Mouse (Mus musculus): Measurements from ENCODE around the gene Map4k4. TPM values are rescaled to one million over a fixed set of nuclear protein-coding genes. Genes with fewer than 3 reads are reported as not detected.

The Map4k4 gene
- polyA plus RNA-seq, 1 experiment from 2014 or later = 14.4 TPM

DNA sequence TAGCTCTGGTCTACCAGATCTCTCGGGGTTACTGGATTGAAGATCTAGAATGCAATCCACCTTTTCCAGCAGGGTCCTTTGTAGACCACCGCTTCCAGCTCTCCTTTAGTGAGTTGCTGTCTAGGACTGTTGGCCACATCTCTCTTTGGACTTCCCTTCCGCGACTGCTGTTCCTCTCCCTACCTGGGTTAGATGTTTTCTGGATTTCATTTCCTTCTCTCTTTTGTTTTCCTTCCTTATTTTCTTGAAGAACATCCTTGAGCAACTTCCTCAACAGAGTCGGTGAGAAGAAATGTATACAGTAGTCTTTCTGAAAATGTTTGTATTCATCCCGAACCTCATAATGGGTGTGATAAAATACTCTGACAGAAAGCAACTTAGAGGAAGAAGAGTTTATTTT, 137.1 kb downstream of the Map4k4 start:
- no peak for TF ChIP-seq CTCF (IDR thresholded peaks at IDR 0.05; ENCODE audit: low read depth)
- WGBS = 91% methylated on average over 6 of the region's 6 CpGs
- ATAC-seq (replicated peaks; ENCODE audit: low FRiP score, low read depth) (no peak), DNase-seq (ENCODE audit: low spot score) (no peak)
- Histone ChIP-seq H3K27me3 (ENCODE audit: insufficient read depth, low read length) (no peaks in the 10 kb centered on the region), H3K27ac (no peak overlapping the region), H3K4me3 (replicated peaks; ENCODE audit: low read depth, low read length) (no peak overlapping the region), H3K9me3 (replicated peaks; ENCODE audit: low read length) (no peaks in the 10 kb centered on the region), H3K36me3 (ENCODE audit: insufficient read depth, low read length) (no peaks in the 10 kb centered on the region), H3K4me1 (replicated peaks; ENCODE audit: insufficient read depth, low read length) (no peaks in the 10 kb centered on the region), H3K4me2 (ENCODE audit: low read length) (no peak overlapping the region), H3K9ac (ENCODE audit: low read depth, low read length) (no peak overlapping the region)

DNA sequence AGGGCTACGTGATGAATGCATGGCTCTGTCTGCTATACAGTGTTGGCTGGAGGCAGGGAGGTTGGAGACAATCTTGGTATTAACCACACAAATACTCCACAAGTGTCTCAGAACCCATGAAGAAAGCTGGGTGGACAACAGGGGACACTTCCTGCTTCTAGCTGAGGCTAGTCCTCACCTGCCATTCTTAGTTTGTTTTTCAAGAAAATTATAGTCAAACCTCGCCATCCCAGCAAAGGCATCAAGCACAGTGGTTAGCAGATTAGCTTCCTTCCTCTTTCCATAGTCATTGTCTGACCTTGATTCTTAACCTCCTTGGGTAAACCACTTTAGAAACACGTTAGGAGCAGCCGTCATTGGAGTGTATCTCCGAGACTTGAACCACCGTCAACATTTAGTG, 145.0 kb downstream of the Map4k4 start:
- no peak for TF ChIP-seq CTCF (IDR thresholded peaks at IDR 0.05; ENCODE audit: low read depth)
- no peak for ATAC-seq (replicated peaks; ENCODE audit: low FRiP score, low read depth)
- Histone ChIP-seq H3K9ac (ENCODE audit: low read depth, low read length) (no peak overlapping the region), H3K4me2 (ENCODE audit: low read length) (no peak overlapping the region), H3K4me3 (replicated peaks; ENCODE audit: low read depth, low read length) (no peak overlapping the region), H3K36me3 (ENCODE audit: insufficient read depth, low read length) (no peaks in the 10 kb centered on the region), H3K4me1 (replicated peaks; ENCODE audit: insufficient read depth, low read length) (no peaks in the 10 kb centered on the region), H3K27me3 (ENCODE audit: insufficient read depth, low read length) (no peaks in the 10 kb centered on the region), H3K9me3 (replicated peaks; ENCODE audit: low read length) (no peaks in the 10 kb centered on the region), H3K27ac (no peak overlapping the region)
- DNase-seq (ENCODE audit: low spot score) = no peak
- 84% methylated on average over 6 of the region's 6 CpGs for WGBS

DNA sequence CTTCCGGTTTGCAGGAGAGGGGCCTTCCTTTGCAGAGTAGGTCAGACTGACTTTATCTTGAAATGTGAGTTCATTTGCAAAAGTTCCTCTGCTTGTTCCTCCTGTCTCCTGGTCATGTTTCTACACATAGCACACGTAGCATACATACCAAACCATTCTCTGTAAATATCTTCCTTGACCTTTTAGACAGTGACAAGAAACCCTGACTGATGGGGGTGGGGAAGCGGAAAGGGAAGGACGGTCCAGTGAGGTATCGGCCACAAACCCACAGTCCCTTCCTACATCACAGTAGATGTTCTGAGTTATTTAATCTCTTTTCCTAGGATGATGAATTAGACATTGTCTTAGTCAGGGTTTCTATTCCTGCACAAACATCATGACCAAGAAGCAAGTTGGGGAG, 145.9 kb downstream of the Map4k4 start:
- H3K27ac ChIP-seq = no peak overlapping the region
- no peak for TF ChIP-seq CTCF (IDR thresholded peaks at IDR 0.05; ENCODE audit: low read depth)
- no peaks in the 10 kb centered on the region for H3K9me3 ChIP-seq (replicated peaks; ENCODE audit: low read length)
- ATAC-seq (replicated peaks; ENCODE audit: low FRiP score, low read depth) (no peak), DNase-seq (ENCODE audit: low spot score) (no peak)
- H3K36me3 ChIP-seq (ENCODE audit: insufficient read depth, low read length) = no peaks in the 10 kb centered on the region
- H3K4me3 ChIP-seq (replicated peaks; ENCODE audit: low read depth, low read length) = no peak overlapping the region
- H3K27me3 ChIP-seq (ENCODE audit: insufficient read depth, low read length) = no peaks in the 10 kb centered on the region
- H3K9ac ChIP-seq (ENCODE audit: low read depth, low read length) = no peak overlapping the region
- 77% methylated on average over 5 of the region's 5 CpGs for WGBS
- H3K4me1 ChIP-seq (replicated peaks; ENCODE audit: insufficient read depth, low read length) = no peaks in the 10 kb centered on the region
- H3K4me2 ChIP-seq (ENCODE audit: low read length) = no peak overlapping the region

DNA sequence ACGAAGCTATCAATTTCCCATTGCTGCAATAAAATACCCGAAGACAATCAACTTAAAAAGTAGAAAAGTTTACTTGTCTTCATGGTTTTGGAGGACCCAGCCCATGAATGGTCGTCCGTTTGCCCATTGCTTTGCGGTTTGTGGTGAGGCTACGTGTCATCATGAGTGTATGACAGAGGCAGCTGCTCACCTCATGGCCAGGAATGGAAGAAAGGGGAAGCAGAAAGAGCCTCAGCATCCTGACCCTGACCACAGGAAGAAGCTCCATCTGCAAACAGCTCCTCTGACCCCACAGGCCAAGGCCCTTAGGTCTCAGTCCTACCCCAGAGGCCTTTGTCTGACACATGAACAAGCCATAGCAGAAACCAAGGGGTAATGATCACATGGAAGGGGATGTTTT, 150.4 kb downstream of the Map4k4 start:
- WGBS = 92% methylated on average over 6 of the region's 6 CpGs

DNA sequence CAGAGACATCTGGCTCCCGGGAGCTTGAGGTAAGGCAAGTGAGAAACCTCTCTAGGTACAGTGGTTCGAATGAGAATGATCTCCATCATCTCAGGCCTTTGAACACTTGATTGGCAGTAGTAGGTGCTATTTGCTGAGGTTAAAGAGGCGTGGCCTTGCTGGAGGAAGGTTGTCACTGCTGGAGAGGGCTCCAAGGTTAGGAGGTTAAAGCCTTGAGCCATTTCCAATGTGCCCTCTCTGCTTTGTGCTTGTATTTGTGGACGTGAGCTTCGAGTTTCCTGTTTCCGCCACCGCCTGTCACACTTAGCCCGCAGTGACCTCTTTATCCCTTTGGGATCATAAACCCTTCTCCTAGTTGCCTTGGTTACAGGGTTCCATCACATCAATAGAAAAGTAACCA, 151.4 kb downstream of the Map4k4 start:
- 32% methylated on average over 8 of the region's 8 CpGs for WGBS
- DNase-seq (ENCODE audit: low spot score) (no peak), ATAC-seq (replicated peaks; ENCODE audit: low FRiP score, low read depth) (no peak)
- Histone ChIP-seq H3K27ac (no peak overlapping the region), H3K4me1 (replicated peaks; ENCODE audit: insufficient read depth, low read length) (no peaks in the 10 kb centered on the region), H3K27me3 (ENCODE audit: insufficient read depth, low read length) (no peaks in the 10 kb centered on the region), H3K4me2 (ENCODE audit: low read length) (no peak overlapping the region), H3K36me3 (ENCODE audit: insufficient read depth, low read length) (no peaks in the 10 kb centered on the region), H3K9me3 (replicated peaks; ENCODE audit: low read length) (no peaks in the 10 kb centered on the region), H3K4me3 (replicated peaks; ENCODE audit: low read depth, low read length) (no peak overlapping the region), H3K9ac (ENCODE audit: low read depth, low read length) (no peak overlapping the region)
- no peak for TF ChIP-seq CTCF (IDR thresholded peaks at IDR 0.05; ENCODE audit: low read depth)

More for the DNA sequence above, 150.4 kb downstream of the Map4k4 start:
- TF ChIP-seq CTCF (IDR thresholded peaks at IDR 0.05; ENCODE audit: low read depth) = no peak
- H3K36me3 ChIP-seq (ENCODE audit: insufficient read depth, low read length) = no peaks in the 10 kb centered on the region
- H3K9ac ChIP-seq (ENCODE audit: low read depth, low read length) = no peak overlapping the region
- DNase-seq (ENCODE audit: low spot score) = no peak
- H3K27me3 ChIP-seq (ENCODE audit: insufficient read depth, low read length) = no peaks in the 10 kb centered on the region
- H3K4me1 ChIP-seq (replicated peaks; ENCODE audit: insufficient read depth, low read length) = no peaks in the 10 kb centered on the region
- H3K9me3 ChIP-seq (replicated peaks; ENCODE audit: low read length) = no peaks in the 10 kb centered on the region
- no peak overlapping the region for H3K4me3 ChIP-seq (replicated peaks; ENCODE audit: low read depth, low read length)
- ATAC-seq (replicated peaks; ENCODE audit: low FRiP score, low read depth) = no peak
- H3K27ac ChIP-seq = no peak overlapping the region
- no peak overlapping the region for H3K4me2 ChIP-seq (ENCODE audit: low read length)

DNA sequence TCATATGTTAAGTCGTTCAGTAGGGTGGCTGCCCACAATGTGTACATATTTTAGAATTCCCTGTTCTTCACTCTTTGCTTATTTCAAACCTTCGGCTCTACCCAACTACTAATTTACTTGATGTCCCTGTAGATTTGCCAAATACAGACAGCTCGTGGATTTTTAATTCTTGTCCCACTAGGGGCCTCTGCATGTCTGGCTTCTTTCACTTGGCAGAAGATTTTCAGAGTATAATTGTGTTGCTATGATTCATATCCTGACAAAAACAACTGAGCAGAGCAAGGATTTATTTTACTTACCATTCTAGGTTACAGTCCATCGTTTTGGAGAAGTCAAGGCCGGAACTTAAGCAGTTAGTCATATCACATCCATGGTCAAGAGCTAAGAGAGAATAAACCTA, 152.4 kb downstream of the Map4k4 start:
- H3K9ac ChIP-seq (ENCODE audit: low read depth, low read length) = no peak overlapping the region
- no peak for ATAC-seq (replicated peaks; ENCODE audit: low FRiP score, low read depth)
- no peak overlapping the region for H3K4me3 ChIP-seq (replicated peaks; ENCODE audit: low read depth, low read length)
- H3K9me3 ChIP-seq (replicated peaks; ENCODE audit: low read length) = no peaks in the 10 kb centered on the region
- H3K4me2 ChIP-seq (ENCODE audit: low read length) = no peak overlapping the region
- H3K36me3 ChIP-seq (ENCODE audit: insufficient read depth, low read length) = no peaks in the 10 kb centered on the region
- WGBS = 78% methylated on average over 5 of the region's 5 CpGs
- H3K27ac ChIP-seq = no peak overlapping the region
- no peaks in the 10 kb centered on the region for H3K4me1 ChIP-seq (replicated peaks; ENCODE audit: insufficient read depth, low read length)
- no peaks in the 10 kb centered on the region for H3K27me3 ChIP-seq (ENCODE audit: insufficient read depth, low read length)
- no peak for TF ChIP-seq CTCF (IDR thresholded peaks at IDR 0.05; ENCODE audit: low read depth)
- no peak for DNase-seq (ENCODE audit: low spot score)

DNA sequence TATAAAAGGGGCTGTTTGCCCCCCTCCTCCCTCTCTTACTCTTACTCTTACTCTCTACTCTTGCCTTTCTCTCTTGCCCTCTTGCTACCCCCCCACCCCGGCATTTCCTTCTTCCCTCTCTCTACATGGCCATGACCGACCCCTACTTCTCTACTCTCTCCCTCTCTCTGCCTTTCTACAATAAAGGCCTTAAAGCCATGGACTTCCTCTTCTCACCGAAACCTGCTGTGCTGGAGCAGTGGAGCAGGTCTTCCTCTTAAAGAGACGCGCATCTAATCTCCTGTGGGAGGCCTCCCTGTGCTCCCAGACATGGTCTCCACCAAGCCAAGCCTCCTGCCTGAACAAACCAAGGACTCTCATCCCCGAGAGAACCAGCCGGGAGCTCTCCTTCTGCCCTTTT, 154.3 kb downstream of the Map4k4 start:
- no peaks in the 10 kb centered on the region for H3K9me3 ChIP-seq (replicated peaks; ENCODE audit: low read length)
- H3K4me2 ChIP-seq (ENCODE audit: low read length) = no peak overlapping the region
- H3K9ac ChIP-seq (ENCODE audit: low read depth, low read length) = no peak overlapping the region
- DNase-seq (ENCODE audit: low spot score) (no peak), ATAC-seq (replicated peaks; ENCODE audit: low FRiP score, low read depth) (no peak)
- WGBS = 81% methylated on average over 7 of the region's 7 CpGs
- no peak overlapping the region for H3K27ac ChIP-seq
- no peaks in the 10 kb centered on the region for H3K4me1 ChIP-seq (replicated peaks; ENCODE audit: insufficient read depth, low read length)
- no peak overlapping the region for H3K4me3 ChIP-seq (replicated peaks; ENCODE audit: low read depth, low read length)
- no peaks in the 10 kb centered on the region for H3K36me3 ChIP-seq (ENCODE audit: insufficient read depth, low read length)
- TF ChIP-seq CTCF (IDR thresholded peaks at IDR 0.05; ENCODE audit: low read depth) = no peak
- H3K27me3 ChIP-seq (ENCODE audit: insufficient read depth, low read length) = no peaks in the 10 kb centered on the region
